Mouse (Mus musculus): Measurements from ENCODE around the gene Gpr176.

GRCm38 (mm10) chr2:118301041-118301545 lies 72.1 kb downstream of the Gpr176 start:
- TF ChIP-seq CTCF (IDR thresholded peaks at IDR 0.05; ENCODE audit: borderline replicate concordance, insufficient read depth, low read depth, low read length) (no peak), POLR2A (IDR thresholded peaks at IDR 0.05; ENCODE audit: borderline replicate concordance, insufficient read depth, low read length) (no peak)

Measured in cerebellum, adult 2 months (tissue).